Mouse (Mus musculus) cortical plate, adult 2 months (tissue): ENCODE data around the gene Eaf2.

ENCODE experiments used
- CTCF ChIP-seq: fragments of 200-500 bp; IDR thresholded peaks from 2 replicates; pipeline ENCODE4 v1.5.1; 2011; ENCODE audit warnings: mild to moderate bottlenecking, control low read depth, low read length; ENCODE audit not compliant: insufficient read depth; ENCODE audit errors: extremely low read depth
- POLR2A ChIP-seq: fragments of 200-500 bp; IDR thresholded peaks from 2 replicates; pipeline ENCODE4 v1.6.1; 2011; ENCODE audit warnings: mild to moderate bottlenecking, low read length, control low read depth; ENCODE audit not compliant: insufficient read depth; ENCODE audit errors: extremely low read depth

- TF ChIP-seq CTCF (no peak), POLR2A (no peak)
Measured at GRCm38 (mm10) chr16:36924312-36924711, 49.5 kb upstream of the Eaf2 start.
